In the genomic region with DNA sequence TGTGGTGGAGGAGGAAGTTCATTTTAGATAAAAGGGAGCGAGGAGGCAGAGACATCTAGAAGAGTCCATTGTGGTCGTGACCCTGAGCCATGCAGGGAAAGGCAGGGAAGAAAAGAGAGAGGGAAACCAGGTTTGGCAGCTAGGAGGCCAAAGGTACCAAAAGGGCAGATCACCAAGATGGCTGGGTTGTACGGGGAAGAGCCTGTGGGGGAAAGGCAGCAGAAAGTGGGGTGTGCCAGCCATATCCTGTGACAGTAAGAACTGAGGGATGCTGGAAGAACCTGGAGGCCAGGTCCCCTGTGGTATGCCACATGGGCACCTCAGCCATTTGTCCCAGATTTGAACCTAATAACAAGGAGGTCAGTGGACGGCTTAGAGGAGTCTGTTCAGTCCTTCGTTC, we compare ENCODE assay signal across 17 mouse cellular contexts.
"Had no signal": no experiment of that assay in that cellular context is flagged by ENCODE, and none has a peak within 500 bp of the region (broad histone marks: within the 10 kb centered on the region; RNA-seq: fewer than 3 reads in every experiment).

No protein-coding gene starts in this region.

- ATAC-seq: lung, postnatal 0 days; midbrain, embryonic 13.5 days; midbrain, embryonic 15.5 days had no signal

- H3K27me3 ChIP-seq: lung, embryonic 15.5 days; midbrain, embryonic 13.5 days; midbrain, embryonic 15.5 days; neural tube, embryonic 12.5 days; stomach, embryonic 15.5 days had no signal

- H3K9me3 ChIP-seq: lung, embryonic 15.5 days; megakaryocyte, embryonic 14.5 days; midbrain, embryonic 13.5 days; midbrain, embryonic 15.5 days; neural tube, embryonic 12.5 days; stomach, embryonic 15.5 days had no signal

- H3K4me3 ChIP-seq: lung, embryonic 15.5 days; megakaryocyte, embryonic 14.5 days; midbrain, embryonic 13.5 days; midbrain, embryonic 15.5 days; neural tube, embryonic 12.5 days; stomach, embryonic 15.5 days had no signal

- H3K36me3 ChIP-seq: midbrain, embryonic 13.5 days; midbrain, embryonic 15.5 days; neural tube, embryonic 12.5 days had no signal

- H3K9ac ChIP-seq: lung, embryonic 15.5 days; midbrain, embryonic 13.5 days; midbrain, embryonic 15.5 days; neural tube, embryonic 12.5 days; stomach, embryonic 15.5 days had no signal

- H3K4me2 ChIP-seq: lung, embryonic 15.5 days; midbrain, embryonic 11.5 days; midbrain, embryonic 13.5 days; midbrain, embryonic 15.5 days; neural tube, embryonic 12.5 days; stomach, embryonic 15.5 days had no signal

- H3K4me1 ChIP-seq: lung, embryonic 15.5 days; megakaryocyte, embryonic 14.5 days; midbrain, embryonic 13.5 days; midbrain, embryonic 15.5 days; neural tube, embryonic 12.5 days; stomach, embryonic 15.5 days had no signal

- H3K27ac ChIP-seq: lung, embryonic 15.5 days; macrophage; midbrain, embryonic 13.5 days; midbrain, embryonic 15.5 days; neural tube, embryonic 12.5 days; stomach, embryonic 15.5 days; stomach, postnatal 0 days had no signal

- DNase-seq: lung, adult 2 months; lung, postnatal 14 days; lung, postnatal 36 days; right cerebral cortex, postnatal 14 days; thymus, adult 2 months; thymus, postnatal 25 days; thymus, postnatal 4 days had no signal
